Mouse (Mus musculus): ENCODE data around the gene Olfr598.
"Not testable (repeated sequence)": the region's sequence is repeated elsewhere in the genome, so short reads cannot be mapped to it uniquely, and the experiment has no call there.

The Olfr598 gene

DNA sequence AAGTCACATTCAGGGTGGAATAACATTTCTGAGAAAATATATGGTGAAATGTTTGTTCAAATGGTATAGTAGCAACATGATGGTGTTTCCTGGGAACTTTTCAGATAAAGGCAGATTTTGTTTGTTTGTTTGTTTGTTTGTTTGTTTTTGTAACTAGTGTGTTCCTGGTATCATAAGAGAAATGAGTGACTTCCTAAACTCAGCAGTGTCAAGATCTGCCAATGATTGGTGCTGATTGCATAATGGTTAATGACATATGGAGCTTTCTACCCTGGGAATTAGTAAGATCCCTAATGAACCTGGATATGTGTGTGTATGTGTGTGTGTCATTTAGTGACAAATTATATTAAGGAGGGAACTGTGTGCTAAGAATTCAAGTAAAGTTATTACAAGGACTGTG, at the start of gene Olfr598:
Gene Olfr598, plus strand, starts transcription at position 301 of the 400 bp plus-strand sequence.
- in situ Hi-C loops (cut with MboI, MseI) = no loop called here

DNA sequence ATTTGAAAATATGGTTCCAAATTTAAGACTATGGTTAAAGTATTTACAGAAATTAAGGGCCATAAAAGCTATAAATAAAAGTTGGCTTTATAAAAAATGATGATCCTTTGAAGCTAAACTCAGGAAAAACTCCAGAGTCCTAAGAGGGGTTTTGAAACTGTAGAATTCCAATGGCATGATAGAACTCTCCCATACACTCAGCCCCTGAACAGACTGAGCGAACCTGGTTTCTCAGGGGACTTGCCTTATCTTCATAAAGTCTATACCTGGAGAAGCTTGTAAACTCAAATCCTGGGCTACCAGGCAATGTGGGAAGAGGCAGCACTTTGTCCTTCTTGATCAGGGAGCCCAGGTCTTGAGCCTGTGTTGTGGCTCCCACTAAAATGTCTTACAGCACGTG, 18.0 kb upstream of the Olfr598 start, which contains the start of gene Olfr596:
Gene Olfr596, plus strand, starts transcription at position 301 of the 400 bp plus-strand sequence.
- in situ Hi-C loops (cut with MboI, MseI) = not testable (repeated sequence)

DNA sequence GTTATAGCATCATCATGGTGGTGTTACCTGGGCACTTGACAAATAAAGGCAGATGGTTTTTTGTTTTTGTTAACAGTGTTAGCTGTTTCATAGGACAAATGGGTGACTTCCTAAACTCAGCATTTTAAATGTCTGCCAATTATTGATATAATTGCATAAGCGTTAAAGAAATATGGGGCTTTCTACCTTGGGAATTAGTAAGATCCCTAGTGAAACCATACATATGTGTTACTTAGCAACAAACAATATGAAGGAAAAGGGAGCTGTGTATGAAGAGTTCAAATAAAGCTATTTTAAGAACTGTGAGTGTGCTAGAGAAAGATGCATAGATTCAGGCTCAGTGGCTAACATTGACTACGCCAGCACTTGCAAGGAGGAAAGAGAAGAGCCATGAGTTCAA, 7.4 kb upstream of the Olfr598 start, which contains the start of gene Olfr597:
Gene Olfr597, plus strand, starts transcription at position 301 of the 400 bp plus-strand sequence.
- in situ Hi-C loops (cut with MboI, MseI) = not testable (repeated sequence)

DNA sequence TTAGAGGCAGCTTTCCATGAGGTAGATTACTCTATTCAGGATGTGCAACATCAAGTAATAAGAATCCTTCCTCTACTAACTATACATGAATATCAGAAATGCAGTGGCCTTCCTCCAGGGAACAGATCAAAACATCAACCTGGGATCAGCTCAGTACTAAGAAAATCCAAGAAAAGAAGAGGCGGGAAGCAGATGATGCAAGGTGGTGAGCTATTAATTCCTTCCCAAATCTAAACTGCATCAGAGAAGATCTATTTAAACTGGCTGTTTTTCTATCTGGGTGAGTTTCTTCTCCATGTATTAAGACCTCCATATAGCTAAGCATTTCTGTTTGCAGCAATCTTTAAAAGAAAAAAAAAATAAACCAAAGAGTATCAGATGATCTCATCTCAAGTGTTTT, 12.2 kb downstream of the Olfr598 start, which contains the start of gene Olfr599:
Gene Olfr599, plus strand, starts transcription at position 301 of the 400 bp plus-strand sequence.
- in situ Hi-C loops (cut with MboI, MseI) = no loop called here

DNA sequence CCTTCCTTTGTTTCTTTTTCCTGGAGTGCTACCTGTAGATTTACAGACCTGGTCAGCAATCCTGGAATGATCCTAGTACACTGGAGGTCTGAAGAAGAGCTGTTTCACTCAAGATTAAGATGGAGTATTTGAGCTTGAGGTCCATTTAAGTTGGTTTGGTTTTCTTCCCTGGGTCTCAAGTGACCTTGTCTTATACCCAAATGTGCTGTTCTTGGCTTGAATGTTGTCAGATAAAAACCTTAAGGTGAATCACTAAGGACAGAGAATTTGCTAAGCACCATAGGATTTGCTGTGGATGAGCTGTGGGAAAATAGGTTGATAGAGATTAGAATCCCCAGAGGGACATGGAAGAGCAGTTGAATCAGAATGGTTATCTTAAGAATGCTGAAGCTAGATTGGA, 26.2 kb downstream of the Olfr598 start, which contains the start of gene Olfr600:
Gene Olfr600, minus strand, starts transcription at position 101 of the 400 bp plus-strand sequence.
- in situ Hi-C loops (cut with MboI, MseI) = no loop called here

DNA sequence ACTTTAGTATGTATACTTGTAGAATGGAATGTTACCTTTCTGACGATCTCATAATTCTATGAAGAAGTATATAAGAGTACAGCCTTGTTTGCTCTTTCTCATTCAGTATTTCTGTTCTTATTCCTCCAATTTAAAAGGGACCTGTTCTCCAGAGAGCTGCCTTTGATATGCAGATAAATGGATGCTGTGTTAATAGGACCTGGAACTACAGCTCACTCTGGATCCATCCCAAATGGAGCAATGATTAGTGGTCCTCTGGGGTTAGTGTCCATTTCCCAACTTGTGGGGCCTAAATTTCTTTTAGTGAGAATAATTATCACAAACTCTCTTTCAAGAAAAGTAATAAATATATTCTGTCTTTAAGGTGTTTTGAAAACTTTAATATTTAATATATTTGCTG, 39.2 kb downstream of the Olfr598 start, which contains the start of gene Olfr601:
Gene Olfr601, minus strand, starts transcription at position 101 of the 400 bp plus-strand sequence.
- in situ Hi-C loops (cut with MboI, MseI) = no loop called here

Measured in regulatory T cell (primary cell).